Mouse (Mus musculus): ENCODE measurements around the gene Hist1h2bp. TPM values are rescaled to one million over a fixed set of nuclear protein-coding genes. Genes with fewer than 3 reads are reported as not detected.
"Not testable (repeated sequence)": the region's sequence is repeated elsewhere in the genome, so short reads cannot be mapped to it uniquely, and the experiment has no call there.

The Hist1h2bp gene
- polyA plus RNA-seq (2015; fragmentation: Nextera tagmentation; extraction: Ambion mirVana), result 0.72 and 1.7 TPM in 2 replicates

DNA sequence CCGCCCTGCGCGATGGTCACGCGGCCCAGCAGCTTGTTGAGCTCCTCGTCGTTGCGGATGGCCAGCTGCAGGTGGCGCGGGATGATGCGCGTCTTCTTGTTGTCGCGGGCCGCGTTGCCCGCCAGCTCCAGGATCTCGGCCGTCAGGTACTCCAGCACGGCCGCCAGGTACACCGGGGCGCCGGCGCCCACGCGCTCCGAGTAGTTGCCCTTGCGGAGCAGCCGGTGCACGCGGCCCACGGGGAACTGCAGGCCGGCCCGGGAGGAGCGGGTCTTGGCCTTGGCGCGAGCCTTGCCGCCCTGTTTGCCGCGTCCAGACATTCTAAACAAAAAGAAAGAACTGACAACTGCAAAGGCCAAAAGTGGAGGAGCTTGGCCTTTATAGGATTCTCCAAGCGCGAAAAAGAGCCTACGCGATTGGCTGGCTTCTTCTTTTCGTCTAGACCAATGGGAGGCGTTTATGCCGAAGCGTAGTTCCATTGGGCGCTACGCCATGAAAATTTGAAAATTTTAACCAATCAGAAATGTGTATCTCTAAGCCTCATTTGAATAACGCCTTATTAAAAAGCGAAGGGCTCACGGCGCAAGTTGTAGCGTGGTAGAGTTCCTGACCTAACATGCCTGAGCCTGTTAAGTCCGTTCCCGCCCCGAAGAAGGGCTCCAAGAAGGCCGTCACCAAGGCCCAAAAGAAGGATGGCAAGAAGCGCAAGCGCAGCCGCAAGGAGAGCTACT, at the start of gene Hist1h2bp, which contains the start of gene Hist1h2an:
Hist1h2bp (plus strand) TSS at position 563 of the 731 bp plus-strand sequence.
Hist1h2an (minus strand) TSS at position 320 of the 731 bp plus-strand sequence.
- under 1% methylated on average over 43 of the region's 63 CpGs for WGBS
- not testable (repeated sequence) for H3K9me3 ChIP-seq, H3K36me3 ChIP-seq, H3K27me3 ChIP-seq
- Histone ChIP-seq H3K4me2 (peak within 1 kb of the TSS; percentile 62), H3K4me1 (peaks cover 38% of the 10 kb centered on the region), H3K4me3 (peak within 1 kb of the TSS; percentile 42), H3K27ac (peak within 1 kb of the TSS; percentile 95), H3K9ac (peak within 1 kb of the TSS; percentile 73)
- peak; percentile 93 for ATAC-seq (ENCODE audit: insufficient number of reproducible peaks, insufficient read depth, low FRiP score, low TSS enrichment, low read depth)

DNA sequence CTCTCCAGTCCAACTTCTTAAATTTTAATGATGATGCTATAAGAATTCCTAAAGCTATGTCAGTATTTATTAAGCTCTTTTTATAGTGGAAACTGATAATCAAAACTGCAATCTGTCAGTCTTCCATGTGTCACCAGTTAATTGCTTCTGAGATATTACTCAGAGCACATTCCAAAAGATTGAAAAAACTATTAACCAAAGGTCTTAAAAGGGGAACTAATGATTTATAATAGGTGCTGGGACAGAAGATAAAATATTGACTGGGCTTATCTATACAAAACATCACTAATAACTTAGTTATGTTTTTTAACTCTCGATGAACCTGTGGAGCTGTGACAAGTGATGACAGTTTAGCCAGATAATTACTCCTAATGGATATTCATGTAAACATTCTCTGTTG, 42.3 kb upstream of the Hist1h2bp start:
- peaks cover 8% of the 10 kb centered on the region; the same call in 1 of the 2 replicates for H3K4me1 ChIP-seq
- no peak overlapping the region for H3K4me2 ChIP-seq
- H3K27me3 ChIP-seq, result no peaks in the 10 kb centered on the region
- H3K36me3 ChIP-seq, result no peaks in the 10 kb centered on the region
- whole genome bisulfite sequencing, result 87% methylated on average over 1 of the region's 1 CpGs
- no peaks in the 10 kb centered on the region for H3K9me3 ChIP-seq
- no peak overlapping the region for H3K9ac ChIP-seq
- ATAC-seq (ENCODE audit: insufficient number of reproducible peaks, insufficient read depth, low FRiP score, low TSS enrichment, low read depth), result no peak
- H3K4me3 ChIP-seq, result no peak overlapping the region
- H3K27ac ChIP-seq, result no peak overlapping the region

DNA sequence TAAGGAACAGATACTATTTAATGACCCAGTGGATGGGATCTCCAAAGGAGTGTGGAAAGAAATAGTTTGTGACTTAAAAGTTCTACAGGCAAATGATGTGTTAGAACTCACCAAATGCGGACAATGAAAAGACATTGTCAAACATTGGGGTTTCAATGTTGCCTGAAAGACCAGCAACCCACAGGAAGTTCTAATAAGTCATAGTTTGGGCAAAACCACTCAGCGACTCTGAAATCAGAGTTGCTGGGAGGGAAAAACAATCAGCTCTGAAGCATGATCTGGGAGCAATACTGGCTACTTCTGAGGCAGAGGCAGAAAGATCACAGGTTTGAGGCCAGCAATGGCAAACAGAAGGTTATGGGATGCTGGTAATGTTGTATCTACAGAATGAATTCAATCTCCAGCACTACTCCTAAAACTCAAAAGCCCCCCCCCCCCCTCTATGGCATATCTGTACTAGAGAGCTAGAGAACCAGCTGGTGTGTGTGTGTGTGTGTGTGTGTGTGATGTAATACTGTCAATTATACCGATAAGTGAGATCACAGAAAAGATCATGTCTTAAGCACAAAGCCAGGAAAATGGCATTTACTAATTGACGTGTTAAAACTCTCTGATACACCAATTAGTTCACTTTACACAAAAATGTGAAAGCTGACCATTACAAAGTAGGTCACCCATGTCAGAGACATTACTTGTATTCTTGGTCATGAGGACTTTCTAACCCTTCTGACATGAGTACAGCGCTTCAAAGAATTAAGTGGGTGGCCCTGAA, 37.7 kb upstream of the Hist1h2bp start:
- peak overlapping the region; percentile 98 for H3K27ac ChIP-seq
- H3K4me3 ChIP-seq, result peak overlapping the region; percentile 58
- H3K9me3 ChIP-seq, result no peaks in the 10 kb centered on the region
- ATAC-seq (ENCODE audit: insufficient number of reproducible peaks, insufficient read depth, low FRiP score, low TSS enrichment, low read depth), result no peak
- H3K4me2 ChIP-seq, result peak overlapping the region; percentile 84
- peak overlapping the region; percentile 79 for H3K9ac ChIP-seq
- whole genome bisulfite sequencing, result 5% methylated on average over 5 of the region's 5 CpGs
- H3K36me3 ChIP-seq, result no peaks in the 10 kb centered on the region
- peaks cover 18% of the 10 kb centered on the region for H3K4me1 ChIP-seq
- H3K27me3 ChIP-seq, result no peaks in the 10 kb centered on the region

GRCm38 (mm10) chr13:21750159-21751017, 36.9 kb upstream of the Hist1h2bp start, which contains the start of gene Hist1h4k:
Gene Hist1h4k, minus strand, starts transcription at chr13:21750505.
- H3K27me3 ChIP-seq, H3K9me3 ChIP-seq, H3K36me3 ChIP-seq: not testable (repeated sequence)
- peak within 1 kb of the TSS; percentile 98 for H3K27ac ChIP-seq
- peaks cover 18% of the 10 kb centered on the region for H3K4me1 ChIP-seq
- peak within 1 kb of the TSS; percentile 84 for H3K4me2 ChIP-seq
- ATAC-seq (ENCODE audit: insufficient number of reproducible peaks, insufficient read depth, low FRiP score, low TSS enrichment, low read depth), result peak; percentile 85
- under 1% methylated on average over 49 of the region's 56 CpGs for WGBS
- peak within 1 kb of the TSS; percentile 79 for H3K9ac ChIP-seq
- H3K4me3 ChIP-seq, result peak within 1 kb of the TSS; percentile 58

DNA sequence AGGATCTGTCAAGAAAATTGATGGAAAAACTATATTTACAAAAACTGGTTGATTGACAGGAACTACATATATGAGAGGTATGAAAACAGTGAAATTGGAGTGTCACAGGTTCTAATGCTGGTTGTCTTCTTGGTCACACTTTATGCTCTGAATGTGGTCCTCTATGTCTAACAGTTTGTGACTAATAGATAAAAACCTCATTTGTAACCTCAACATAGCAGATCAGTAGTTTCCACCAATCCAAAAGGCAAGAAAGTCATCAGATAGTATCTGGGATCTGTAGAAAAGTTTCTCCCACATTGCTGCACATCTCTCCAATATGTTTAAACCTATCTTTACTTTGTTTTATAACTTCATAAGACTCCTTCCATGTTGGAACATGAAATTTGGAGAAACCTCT, 35.8 kb upstream of the Hist1h2bp start:
- no peak overlapping the region for H3K4me3 ChIP-seq
- peak overlapping the region; percentile 95; the same call in 1 of the 2 replicates for H3K27ac ChIP-seq
- H3K4me2 ChIP-seq, result no peak overlapping the region
- no peak overlapping the region for H3K9ac ChIP-seq
- H3K36me3 ChIP-seq, result no peaks in the 10 kb centered on the region
- no peaks in the 10 kb centered on the region for H3K9me3 ChIP-seq
- no peaks in the 10 kb centered on the region for H3K27me3 ChIP-seq
- H3K4me1 ChIP-seq, result peaks cover 18% of the 10 kb centered on the region
- no peak for ATAC-seq (ENCODE audit: insufficient number of reproducible peaks, insufficient read depth, low FRiP score, low TSS enrichment, low read depth)

GRCm38 (mm10) chr13:21751827-21752226, 35.4 kb upstream of the Hist1h2bp start:
- 77% methylated on average over 3 of the region's 3 CpGs for WGBS
- no peaks in the 10 kb centered on the region for H3K27me3 ChIP-seq
- no peaks in the 10 kb centered on the region for H3K9me3 ChIP-seq
- peaks cover 18% of the 10 kb centered on the region for H3K4me1 ChIP-seq
- H3K36me3 ChIP-seq, result no peaks in the 10 kb centered on the region
- peak overlapping the region; percentile 77; the same call in 1 of the 2 replicates for H3K4me2 ChIP-seq
- peak overlapping the region; percentile 95 for H3K27ac ChIP-seq
- peak overlapping the region; percentile 55; the same call in 1 of the 2 replicates for H3K9ac ChIP-seq
- no peak overlapping the region for H3K4me3 ChIP-seq
- no peak for ATAC-seq (ENCODE audit: insufficient number of reproducible peaks, insufficient read depth, low FRiP score, low TSS enrichment, low read depth)

DNA sequence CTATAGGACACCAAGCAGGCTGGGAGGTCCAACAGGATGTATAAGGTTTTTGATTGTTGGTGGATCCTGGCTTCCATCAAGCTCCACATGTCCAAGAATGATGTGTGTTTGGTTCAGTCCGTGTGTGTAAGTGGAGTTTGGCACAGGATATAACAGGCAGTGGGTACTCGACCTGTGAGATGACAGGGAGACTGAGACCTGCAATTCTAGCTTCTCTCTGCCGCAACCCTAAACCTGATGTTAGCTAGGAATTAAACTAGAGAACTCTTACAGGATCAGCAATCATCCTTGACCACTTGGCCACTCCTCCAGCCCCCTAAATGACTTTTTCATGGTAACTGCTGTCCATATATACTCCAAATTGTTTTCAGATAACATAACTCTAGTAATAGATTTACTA, 34.9 kb upstream of the Hist1h2bp start:
- Histone ChIP-seq H3K4me2 (peak overlapping the region; percentile 77), H3K36me3 (no peaks in the 10 kb centered on the region), H3K27me3 (no peaks in the 10 kb centered on the region), H3K27ac (peak overlapping the region; percentile 95), H3K4me1 (peaks cover 16% of the 10 kb centered on the region), H3K4me3 (peak overlapping the region; percentile 14), H3K9me3 (no peaks in the 10 kb centered on the region), H3K9ac (peak overlapping the region; percentile 55; the same call in 1 of the 2 replicates)
- WGBS, result 34% methylated on average over 3 of the region's 3 CpGs
- no peak for ATAC-seq (ENCODE audit: insufficient number of reproducible peaks, insufficient read depth, low FRiP score, low TSS enrichment, low read depth)

GRCm38 (mm10) chr13:21753051-21753523, 34.2 kb upstream of the Hist1h2bp start:
- Histone ChIP-seq H3K9me3 (no peaks in the 10 kb centered on the region), H3K4me3 (peak overlapping the region; percentile 49), H3K4me2 (peak overlapping the region; percentile 77), H3K4me1 (peaks cover 13% of the 10 kb centered on the region), H3K27ac (peak overlapping the region; percentile 95), H3K36me3 (no peaks in the 10 kb centered on the region), H3K9ac (peak overlapping the region; percentile 80), H3K27me3 (no peaks in the 10 kb centered on the region)
- WGBS, result 1% methylated on average over 10 of the region's 10 CpGs
- ATAC-seq (ENCODE audit: insufficient number of reproducible peaks, insufficient read depth, low FRiP score, low TSS enrichment, low read depth), result no peak

GRCm38 (mm10) chr13:21753524-21754285, 33.6 kb upstream of the Hist1h2bp start, which contains the start of the genes Hist1h2ak and Hist1h2bn:
Gene Hist1h2ak, minus strand, starts transcription at chr13:21753827.
Gene Hist1h2bn, plus strand, starts transcription at chr13:21754123.
- WGBS, result under 1% methylated on average over 48 of the region's 50 CpGs
- H3K9me3 ChIP-seq, H3K27me3 ChIP-seq, H3K36me3 ChIP-seq: not testable (repeated sequence)
- Histone ChIP-seq H3K9ac (peak within 1 kb of the TSS; percentile 80), H3K4me3 (peak within 1 kb of the TSS; percentile 49), H3K27ac (peak within 1 kb of the TSS; percentile 95), H3K4me1 (peaks cover 13% of the 10 kb centered on the region), H3K4me2 (peak within 1 kb of the TSS; percentile 77)
- peak; percentile 93 for ATAC-seq (ENCODE audit: insufficient number of reproducible peaks, insufficient read depth, low FRiP score, low TSS enrichment, low read depth)

DNA sequence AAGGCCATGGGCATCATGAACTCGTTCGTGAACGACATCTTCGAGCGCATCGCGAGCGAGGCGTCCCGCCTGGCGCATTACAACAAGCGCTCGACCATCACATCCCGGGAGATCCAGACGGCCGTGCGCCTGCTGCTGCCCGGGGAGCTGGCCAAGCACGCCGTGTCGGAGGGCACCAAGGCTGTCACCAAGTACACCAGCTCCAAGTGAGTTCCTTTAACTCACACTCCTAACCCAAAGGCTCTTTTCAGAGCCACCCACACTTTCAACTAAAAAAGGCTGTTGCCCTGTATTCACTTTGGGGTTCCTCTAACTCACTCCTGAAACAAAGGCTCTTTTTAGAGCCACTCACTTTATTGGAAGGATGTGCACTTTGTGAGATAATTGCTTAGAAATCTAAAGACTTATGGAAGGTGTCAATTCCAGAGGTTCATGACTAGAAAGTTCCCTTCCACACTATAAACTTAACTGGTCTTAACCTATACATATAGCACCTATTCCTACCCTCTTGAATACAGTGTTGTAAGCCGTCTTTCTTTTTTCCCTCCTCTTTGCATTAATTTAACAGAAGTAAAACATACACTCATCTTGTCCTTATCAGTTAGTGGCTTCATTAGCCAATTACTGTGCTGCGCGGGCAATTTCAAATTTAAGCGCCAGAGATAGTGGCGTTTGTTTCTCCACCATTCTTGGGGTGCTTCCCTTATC, 32.8 kb upstream of the Hist1h2bp start:
- H3K4me1 ChIP-seq, result peaks cover 11% of the 10 kb centered on the region
- ATAC-seq (ENCODE audit: insufficient number of reproducible peaks, insufficient read depth, low FRiP score, low TSS enrichment, low read depth); H3K27me3 ChIP-seq; H3K36me3 ChIP-seq; H3K9me3 ChIP-seq: not testable (repeated sequence)
- peak overlapping the region; percentile 74 for H3K9ac ChIP-seq
- peak overlapping the region; percentile 49 for H3K4me3 ChIP-seq
- H3K4me2 ChIP-seq, result peak overlapping the region; percentile 77
- H3K27ac ChIP-seq, result peak overlapping the region; percentile 95
- under 1% methylated on average over 24 of the region's 26 CpGs for WGBS

All from embryonic facial prominence, embryonic 13.5 days (tissue).